Mouse (Mus musculus): ENCODE measurements around the gene Ubp1.
"Not testable (repeated sequence)": the region's sequence is repeated elsewhere in the genome, so short reads cannot be mapped to it uniquely, and the experiment has no call there.

The Ubp1 gene

DNA sequence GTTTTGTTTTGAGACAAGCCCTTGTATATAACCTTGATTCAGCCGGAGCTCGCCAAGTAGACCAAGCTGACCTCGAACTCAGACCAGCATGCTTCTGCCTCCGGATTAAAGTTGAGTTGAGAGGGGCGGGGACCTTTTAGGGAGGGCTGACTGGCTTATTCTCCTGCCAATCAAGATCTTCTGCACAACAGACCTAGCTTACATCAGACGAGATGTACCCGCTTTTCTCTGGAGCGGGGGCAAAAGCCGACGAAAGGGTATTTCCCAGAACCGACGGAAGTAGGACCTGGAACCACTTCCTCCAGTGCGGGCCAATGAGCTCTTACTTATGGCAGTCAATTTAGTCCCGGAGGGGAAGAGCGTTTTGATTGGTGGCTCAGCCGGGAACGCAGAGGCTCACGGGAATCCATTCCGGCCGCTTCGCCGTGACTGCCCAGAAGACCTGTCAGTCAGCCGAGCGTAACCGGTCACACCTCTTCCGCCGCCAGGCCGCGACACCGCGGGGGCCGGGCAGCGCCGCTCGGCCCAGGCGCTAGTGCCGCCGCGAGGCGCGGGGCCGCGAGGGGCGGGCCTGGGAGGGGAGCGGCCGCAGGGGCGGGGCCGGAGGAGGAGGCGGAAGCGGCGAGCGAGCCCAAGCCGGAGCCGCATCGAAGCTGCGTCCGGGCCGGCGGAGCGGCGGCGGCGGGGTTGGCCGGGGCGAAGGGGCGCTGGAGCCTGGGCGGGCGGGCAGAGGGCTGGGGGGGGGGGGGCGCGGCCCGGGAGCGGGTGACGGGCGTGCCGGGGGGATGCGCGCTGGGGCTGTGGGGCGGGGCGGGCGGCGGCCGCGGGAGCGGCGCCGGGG lies at the start of gene Ubp1:
TSS of gene Ubp1 (plus strand) at position 401 of the 841 bp plus-strand sequence.
- DNase-seq (ENCODE audit: low read depth, low spot score) = peak; percentile 94

DNA sequence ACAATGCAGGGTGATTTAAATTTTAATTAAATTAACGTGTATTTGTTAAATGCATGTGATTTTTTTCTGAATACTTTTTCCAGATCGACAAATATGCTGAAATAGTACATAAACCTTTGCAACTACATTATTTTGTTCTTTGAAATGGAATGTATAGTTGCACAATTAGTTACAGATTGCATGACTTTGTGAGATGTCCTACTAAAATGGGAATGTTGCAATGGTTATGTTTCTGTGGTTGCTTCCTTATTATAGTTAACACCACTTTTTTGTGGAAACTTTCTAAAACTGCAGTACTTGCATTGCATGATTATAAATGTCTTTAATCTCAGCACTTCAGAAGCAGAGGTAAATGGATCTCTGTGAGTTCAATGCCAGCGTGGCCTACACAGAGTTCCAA lies 35.8 kb upstream of the Ubp1 start:
- no peak for DNase-seq (ENCODE audit: low read depth, low spot score)

DNA sequence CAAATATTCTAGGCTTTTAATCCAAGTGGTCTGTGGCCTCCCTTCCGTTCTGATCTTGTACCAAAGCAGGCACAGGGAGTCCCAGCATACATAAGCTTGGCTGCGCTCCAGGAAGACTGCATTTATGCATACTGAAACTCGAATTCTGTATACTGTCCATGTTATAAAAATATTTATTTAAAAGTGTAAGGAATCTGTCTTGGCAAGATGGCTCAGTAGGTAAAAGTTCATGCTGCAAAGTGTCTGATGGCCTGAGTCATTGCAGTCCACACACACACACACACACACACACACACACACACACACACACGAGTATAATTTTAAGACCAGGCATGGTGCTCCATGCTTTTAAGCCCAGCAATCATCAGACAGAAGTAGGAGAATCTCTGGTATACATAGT lies 27.6 kb upstream of the Ubp1 start:
- no peak for DNase-seq (ENCODE audit: low read depth, low spot score)

DNA sequence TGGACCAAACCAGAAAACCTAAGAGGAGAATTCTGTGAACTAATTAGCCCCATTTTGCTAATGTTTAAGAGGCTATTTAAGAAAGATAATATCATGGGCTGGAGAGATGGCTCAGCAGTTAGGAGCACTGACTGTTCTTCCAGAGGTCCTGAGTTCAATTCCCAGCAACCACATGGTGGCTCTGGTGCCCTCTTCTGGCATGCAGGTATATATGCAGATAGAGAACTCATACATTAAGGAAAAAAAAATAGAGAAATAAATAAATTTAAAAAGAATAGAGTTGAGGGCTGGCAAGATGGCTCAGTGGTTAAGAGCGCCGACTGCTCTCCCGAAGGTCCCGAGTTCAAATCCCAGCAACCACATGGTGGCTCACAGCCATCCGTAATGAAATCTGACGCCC lies 26.4 kb upstream of the Ubp1 start:
- DNase-seq (ENCODE audit: low read depth, low spot score) = not testable (repeated sequence)

DNA sequence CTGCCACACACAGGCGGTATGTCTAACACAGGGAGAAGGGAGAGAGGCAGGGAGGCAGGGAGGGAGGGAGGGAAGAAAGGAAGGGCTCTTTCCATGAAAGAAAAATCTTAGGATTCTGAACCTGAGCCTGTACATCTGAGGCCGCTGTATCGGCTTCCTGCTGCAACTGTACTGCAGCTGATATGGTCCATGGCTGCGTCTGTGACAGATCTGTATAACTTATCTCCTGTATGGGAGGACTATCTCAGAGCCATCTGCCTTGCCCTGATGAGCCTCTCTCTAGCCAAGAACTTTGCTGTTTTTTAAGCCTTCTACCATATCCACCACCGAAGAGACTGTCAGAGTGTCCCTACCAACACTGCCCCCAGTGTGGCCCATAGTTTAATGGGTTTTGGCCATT lies 14.9 kb upstream of the Ubp1 start:
- no peak for DNase-seq (ENCODE audit: low read depth, low spot score)

DNA sequence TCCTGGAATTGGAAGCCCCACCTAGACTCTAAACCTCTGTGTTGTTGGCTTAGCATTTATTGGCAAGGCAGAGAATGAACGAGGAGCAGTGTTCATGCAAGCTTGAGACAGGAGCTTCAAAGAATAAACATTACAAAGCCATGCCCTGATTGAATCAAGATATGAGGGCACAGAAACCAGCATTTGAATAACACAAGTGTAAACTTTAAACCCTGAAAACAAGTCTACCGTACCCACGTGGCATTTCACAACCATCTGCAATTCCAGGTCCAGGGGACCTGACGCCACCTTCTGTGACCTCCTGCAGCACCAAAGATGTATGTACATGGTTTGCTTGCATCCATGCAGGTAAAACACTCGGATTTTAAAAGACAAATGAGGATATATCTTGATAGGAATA lies 8.1 kb upstream of the Ubp1 start:
- no peak for DNase-seq (ENCODE audit: low read depth, low spot score)

DNA sequence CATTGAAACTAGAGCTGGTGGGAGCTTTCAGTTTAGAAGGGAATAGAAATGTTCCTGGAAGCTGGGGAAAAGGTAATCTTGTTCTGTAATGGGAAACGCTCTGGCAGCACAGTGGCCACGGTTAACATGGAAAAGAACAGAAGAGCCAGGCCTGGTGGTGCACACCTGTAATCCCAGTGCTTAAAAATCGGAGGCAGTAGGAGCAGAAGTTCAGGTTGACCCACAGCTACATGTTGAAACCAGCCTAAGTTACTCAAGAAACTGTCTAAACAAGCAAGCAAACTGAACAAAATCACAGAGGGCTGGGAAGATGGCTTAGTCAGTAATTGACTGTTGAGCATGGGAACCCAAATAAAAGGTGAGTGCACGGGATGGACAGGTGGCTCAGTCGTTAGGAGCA lies 5.9 kb upstream of the Ubp1 start:
- no peak for DNase-seq (ENCODE audit: low read depth, low spot score)

DNA sequence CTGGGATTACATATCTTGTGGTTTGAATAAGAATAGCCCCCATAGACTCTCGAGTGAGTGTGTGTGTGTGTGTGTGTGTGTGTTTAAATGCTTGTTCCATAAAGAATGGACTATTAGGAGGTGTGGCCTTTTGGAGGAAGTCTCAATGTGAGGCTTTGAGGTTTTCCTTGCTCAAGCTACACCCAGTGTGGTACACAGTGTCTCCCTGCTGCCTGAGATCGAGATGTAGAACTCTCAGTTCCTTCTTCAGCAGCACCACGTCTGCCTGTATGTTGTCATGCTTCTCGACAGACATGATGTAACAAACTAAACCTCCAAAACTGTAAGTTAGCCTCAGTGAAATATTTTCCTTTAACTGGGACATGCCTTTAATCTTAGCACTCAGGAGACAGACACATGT lies 2.1 kb upstream of the Ubp1 start:
- no peak for DNase-seq (ENCODE audit: low read depth, low spot score)

DNA sequence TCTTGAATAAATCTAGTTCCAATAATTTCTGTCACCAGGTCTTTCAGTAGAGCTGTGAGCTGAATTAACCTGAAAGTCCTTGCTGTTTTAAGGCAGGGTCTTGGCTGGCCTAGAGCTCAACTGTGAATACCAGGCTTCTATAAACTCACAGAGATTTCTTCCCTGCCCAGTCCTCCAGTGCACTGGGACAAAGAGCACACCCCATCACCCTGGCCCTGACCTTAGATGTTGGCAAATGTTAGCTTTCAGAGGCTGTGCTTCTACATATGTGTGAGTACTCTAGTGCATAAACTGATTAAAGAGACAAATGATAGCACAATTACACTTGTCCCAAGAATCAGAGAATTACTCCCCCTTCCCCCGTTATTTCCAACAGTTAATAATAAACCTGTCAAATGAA lies 1.1 kb upstream of the Ubp1 start:
- no peak for DNase-seq (ENCODE audit: low read depth, low spot score)

DNA sequence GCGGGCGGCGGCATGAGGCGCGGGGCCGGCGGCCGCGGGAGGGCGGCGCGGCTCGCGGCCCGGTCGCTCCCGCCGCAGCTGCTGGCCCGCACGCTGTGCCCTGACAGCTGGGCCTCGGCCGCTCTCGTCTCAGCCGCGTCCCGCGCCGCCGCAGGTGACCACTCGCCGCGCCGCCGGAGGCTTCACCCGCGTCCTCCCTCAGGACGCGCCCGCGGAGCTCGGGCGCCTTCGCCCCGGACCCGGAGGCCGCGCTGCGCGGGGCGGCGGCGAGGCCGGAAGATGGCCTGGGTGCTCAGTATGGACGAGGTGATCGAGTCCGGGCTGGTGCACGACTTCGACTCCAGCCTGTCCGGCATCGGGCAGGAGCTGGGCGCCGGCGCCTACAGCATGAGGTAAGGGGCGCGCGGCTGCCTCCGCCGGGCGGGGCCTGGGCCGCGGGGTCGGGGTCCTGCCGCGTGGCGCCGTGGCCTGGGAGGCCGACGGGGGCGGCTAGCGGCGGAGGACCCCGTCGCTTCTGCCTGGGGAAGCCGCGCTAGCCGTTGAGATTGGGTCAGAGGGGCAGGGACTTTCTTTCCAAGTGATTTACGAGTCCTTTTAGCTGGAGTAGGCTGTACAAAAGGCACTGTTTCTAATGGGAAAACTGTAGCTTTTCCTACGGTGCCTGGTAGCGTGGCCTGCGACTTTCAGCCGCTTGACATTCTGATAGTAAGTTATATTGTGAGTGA lies 803 bp downstream of the Ubp1 start:
- no peak for DNase-seq (ENCODE audit: low read depth, low spot score)

DNA sequence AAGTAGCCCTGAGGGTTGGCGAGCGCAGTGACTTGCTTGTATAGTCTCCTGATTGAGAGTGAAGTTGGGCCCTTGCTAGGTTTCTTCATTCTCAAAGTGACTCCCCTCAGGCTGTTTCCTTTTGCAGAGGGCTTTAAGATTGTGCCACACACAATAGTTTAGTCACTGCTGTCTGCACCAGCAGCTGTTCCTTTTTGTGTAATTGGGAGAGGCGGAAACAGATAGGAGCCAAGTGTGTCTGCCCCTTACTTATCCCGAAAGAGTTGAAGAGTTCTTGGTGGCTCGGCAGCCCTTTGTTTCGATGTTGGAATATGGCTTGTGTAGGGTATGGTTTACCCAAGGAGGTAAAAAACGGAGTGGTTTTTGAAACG lies 1.4 kb downstream of the Ubp1 start:
- DNase-seq (ENCODE audit: low read depth, low spot score) = no peak

DNA sequence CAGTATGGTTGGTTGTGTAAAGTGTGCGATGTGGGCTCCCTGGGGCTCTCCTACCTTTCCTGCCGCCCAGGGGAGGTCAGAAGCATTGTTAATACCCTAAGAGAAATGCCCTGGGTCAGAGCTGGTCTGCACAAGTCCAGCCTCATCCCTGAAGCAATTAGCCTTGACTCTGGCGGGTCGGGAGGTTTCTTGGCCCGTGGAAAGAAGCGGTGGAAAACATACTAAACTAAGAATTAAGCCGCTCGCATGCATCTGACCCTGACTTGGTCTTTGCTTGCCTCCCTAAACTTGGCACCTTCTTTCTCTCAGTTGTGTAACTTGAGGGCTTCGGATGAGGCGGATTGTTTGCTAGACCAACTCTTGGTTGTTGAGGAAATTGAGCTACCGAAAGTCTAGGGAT lies 1.8 kb downstream of the Ubp1 start:
- DNase-seq (ENCODE audit: low read depth, low spot score) = no peak

DNA sequence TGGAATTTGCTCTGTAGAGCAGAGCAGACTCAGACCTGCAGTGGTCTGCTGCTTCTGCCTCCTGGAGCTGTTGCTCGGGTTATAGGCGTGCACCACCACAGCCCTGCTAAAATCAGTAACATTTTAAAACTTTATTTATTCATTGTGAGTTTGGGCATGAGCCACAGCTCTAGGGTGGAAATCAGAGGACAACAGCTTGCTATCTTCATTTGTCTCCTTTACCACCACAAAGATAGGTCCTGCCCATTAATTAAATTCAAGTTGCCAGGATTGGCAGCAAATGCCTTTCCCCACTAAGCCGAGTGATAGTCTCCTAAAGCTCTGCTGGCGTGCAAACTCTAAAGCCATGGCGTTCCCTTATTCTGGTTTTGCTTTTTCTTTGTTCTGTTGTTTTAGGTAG lies 4.9 kb downstream of the Ubp1 start:
- no peak for DNase-seq (ENCODE audit: low read depth, low spot score)

DNA sequence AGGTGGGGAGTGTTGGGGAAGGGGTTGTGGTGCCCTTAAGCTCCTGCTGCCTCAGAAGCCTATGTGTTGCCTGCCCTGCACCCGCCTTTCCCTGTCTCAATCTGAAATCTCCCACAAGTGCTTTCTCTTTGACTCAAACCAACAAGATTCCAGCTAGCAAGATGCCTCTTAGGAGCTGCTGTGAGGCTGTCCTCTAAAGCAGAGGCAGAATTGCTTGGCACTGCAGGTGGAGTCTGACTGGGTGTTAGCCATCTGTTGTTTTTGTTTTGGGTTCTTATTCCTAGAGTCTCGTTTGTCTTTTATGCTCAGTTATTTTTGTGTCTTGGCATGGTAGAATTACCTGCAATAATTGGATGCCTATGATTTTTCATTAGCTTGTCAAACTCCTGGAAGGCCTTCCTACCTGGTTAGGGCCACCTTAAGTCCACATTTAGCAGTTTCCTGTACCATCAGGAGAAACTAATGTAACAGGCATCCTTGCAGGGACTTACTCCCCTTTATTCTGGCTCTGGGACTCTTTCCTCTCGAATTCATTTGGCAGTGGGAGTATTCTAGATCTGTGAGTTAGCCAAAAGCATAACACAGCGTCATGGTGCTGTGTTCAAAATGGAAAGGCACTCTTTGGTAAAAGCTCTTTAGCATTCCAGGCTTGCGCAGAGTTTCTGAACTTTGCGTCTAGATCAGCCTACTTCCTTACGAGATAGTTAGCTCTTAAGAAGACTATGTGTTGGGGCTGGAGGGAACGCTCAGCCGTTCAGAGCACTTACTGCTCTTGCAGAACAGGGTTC lies 8.5 kb downstream of the Ubp1 start:
- DNase-seq (ENCODE audit: low read depth, low spot score) = no peak

DNA sequence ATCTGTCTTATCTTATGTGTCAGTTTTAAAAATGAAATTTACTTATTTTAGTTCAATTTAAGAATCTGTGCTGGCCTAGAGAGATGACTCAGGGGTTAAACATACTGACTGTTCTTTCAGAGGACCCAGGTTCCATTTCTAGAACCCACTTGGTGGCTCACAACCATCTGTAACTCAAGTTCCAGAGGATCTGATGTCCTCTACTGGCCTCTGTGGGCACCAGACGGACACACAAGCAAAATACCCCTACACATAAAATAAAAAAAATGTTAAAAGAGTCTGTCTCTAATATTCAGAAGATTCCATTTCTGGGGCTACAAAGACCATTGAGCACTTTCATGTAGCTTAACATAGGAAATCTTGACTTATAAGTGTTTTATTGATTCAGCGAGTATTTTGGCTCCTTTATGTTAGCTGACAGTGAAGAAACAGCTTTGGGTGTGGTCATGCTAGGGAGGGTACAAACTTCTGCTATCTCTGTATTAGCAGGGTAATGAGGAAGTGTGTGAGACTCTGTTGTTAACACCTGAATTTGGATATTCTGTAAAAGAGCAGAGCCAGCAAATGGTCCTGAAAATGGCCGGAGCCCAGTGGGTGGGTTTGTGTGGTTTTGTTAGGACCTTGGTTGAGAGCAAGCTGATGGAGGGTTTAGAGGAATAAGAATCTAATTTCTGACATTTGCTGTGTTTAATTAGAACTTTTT lies 10.5 kb downstream of the Ubp1 start:
- no peak for DNase-seq (ENCODE audit: low read depth, low spot score)

DNA sequence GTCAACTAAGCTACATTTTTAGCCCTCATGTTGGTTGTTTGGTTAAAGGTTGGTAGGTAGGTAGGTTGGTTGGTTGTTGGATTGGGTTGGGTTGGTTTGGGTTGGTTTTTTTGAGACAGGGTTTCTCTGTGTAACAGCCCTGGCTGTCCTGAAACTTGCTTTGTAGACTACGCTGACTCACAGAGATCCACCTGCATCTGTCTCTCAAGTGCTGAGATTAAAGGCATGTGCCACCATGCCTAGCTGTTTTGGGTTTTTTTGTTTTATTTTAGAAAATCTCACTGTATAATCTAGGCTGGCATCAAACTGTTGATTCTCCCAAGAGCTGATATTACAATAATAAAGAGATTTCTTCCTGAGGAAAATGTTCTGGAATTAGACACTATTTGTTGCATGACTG lies 12.6 kb downstream of the Ubp1 start:
- no peak for DNase-seq (ENCODE audit: low read depth, low spot score)

DNA sequence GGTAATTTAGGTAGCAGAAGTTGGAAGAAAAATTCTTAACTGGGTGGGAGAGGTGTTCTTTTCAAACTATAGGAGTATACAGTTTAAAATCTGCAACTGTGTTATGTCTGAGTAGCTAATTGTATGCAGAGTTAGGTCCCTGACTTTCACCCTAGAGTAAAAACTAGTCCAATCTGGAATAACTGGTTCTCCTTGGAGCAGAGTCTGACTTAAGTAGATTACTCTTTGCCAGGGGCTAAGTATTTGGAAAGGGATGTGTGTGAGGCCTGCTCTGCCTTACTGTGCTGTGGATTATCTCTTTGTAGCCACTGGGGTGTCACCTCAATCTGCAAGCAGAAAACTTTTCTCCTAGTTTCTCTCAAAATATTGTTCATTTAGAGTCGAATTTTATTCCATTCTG lies 16.5 kb downstream of the Ubp1 start:
- no peak for DNase-seq (ENCODE audit: low read depth, low spot score)

DNA sequence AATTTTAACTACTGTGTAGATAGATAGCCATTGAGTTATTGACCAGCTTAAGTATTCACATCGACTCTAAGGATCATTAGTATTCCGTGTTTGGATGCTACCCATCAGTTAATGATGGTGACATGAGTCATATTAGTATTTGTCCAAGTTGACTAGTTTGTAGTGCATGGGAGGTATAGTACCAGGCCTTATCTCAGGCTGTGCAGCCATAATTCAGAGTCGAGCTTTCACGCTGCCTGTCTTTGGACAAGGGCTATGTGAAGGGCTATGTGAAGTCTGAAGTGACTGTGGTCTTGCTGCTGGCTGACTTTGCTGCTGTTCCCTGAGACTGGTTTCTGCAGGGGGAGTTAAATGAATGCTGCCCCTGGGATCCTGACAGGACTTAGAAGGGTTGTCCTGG lies 27.0 kb downstream of the Ubp1 start:
- no peak for DNase-seq (ENCODE audit: low read depth, low spot score)

DNA sequence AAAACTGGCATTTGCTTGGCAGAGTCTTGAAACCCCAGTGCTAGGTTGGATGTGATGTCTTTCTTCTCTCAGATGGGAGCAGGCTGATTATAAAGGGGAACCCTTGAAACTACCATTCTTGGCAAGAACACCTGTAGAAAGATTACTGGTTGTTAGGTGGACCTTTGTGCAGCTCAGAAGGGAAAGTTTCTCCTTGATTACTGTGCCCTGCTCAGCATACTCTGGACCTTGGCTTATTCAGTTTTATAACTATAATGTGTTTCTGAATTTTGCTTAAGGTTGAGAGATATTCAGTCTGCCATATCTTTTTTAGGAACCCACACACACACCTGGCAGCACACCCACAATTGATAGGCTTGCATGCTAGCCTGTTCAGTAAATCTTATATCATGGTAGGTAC lies 33.0 kb downstream of the Ubp1 start:
- no peak for DNase-seq (ENCODE audit: low read depth, low spot score)

DNA sequence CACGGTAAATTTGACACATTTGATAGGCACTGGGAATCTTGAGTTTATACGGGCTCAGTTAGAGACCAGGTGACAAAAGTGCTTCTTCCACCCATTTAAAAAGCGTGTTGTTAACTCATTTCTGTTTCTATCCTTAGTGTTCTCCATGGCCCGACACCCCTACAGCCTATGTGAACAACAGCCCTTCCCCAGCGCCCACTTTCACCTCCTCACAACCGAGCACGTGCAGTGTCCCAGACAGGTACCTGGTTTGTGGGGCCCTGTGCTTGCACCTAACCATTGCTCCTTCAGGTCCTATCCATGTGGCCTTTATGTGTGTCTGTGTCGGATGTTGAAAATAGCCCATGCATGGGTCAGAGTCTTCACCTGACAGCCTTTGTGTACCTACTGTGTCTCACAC lies 33.7 kb downstream of the Ubp1 start:
- DNase-seq (ENCODE audit: low read depth, low spot score) = no peak

DNA sequence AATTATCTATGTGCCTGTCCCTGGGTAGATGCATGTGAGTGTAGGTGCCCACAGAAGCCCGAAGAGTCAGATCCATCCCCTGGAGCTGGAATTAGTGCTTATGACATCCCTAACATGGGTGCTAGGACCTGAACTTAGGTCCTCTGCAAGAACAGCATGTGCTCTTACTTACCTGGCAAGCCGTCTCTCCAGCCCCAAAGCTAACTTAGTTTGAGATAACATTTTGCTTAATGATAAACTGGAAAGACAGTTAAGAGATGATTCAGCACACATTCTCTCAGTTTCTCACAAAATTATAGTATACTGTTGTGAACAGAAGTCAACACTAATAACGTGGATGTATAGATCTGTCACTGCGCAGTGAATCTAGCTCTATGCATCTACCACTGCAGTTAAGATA lies 36.1 kb downstream of the Ubp1 start:
- DNase-seq (ENCODE audit: low read depth, low spot score) = no peak

DNA sequence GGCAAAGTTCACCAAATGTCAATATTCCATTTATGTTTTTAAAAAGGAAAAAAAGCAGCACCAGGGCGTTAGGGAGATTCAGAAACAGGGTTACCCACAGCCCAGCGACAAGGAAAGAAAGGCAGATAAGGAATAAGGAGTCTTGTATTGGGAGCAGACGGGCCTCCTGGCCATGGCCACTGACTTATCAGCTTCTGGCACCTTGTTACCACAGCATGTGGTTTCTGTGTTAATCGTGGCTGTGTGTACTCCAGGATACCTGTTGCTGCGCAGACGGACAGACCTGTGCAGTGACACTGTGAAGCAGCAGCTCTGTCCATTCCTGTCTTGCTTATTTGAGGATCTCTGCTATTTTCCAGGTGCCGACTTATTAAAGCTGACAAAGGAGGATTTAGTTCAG lies 38.2 kb downstream of the Ubp1 start:
- DNase-seq (ENCODE audit: low read depth, low spot score) = no peak
